Mouse (Mus musculus) stomach, embryonic 16.5 days (tissue): ENCODE measurements around the gene Foxd2. TPM values are rescaled to one million over a fixed set of nuclear protein-coding genes. Genes with fewer than 3 reads are reported as not detected.
A peak's percentile ranks its signal among the peaks of the same experiment; 100 is the strongest.

ENCODE experiments used
- ATAC-seq: fragments of 200-750 bp; cut with Nextera tagmentation; 2 replicates; pipeline ENCODE4 v1.8.0; 2017; ENCODE audit warnings: moderate number of reproducible peaks, moderate TSS enrichment; ENCODE audit not compliant: insufficient read depth, low FRiP score
- H3K27ac ChIP-seq: fragments of 300-500 bp; sonication (generic); 2 replicates; pipeline ENCODE4 v1.5.1; 2014; ENCODE audit warnings: low read length
- H3K27me3 ChIP-seq: fragments of 300-500 bp; sonication (generic); 2 replicates; pipeline ENCODE4 v1.6.1; 2014; ENCODE audit warnings: low read length, control low read depth, mixed read lengths; ENCODE audit not compliant: control insufficient read depth, insufficient read depth
- H3K36me3 ChIP-seq: fragments of 300-500 bp; sonication (generic); 2 replicates; pipeline ENCODE4 v1.6.1; 2014; ENCODE audit warnings: low read length; ENCODE audit not compliant: control insufficient read depth, insufficient read depth
- H3K4me1 ChIP-seq: fragments of 300-500 bp; sonication (generic); 2 replicates; pipeline ENCODE4 v1.6.1; 2014; ENCODE audit warnings: low read length, control low read depth, mixed read lengths; ENCODE audit not compliant: control insufficient read depth, insufficient read depth
- H3K4me2 ChIP-seq: fragments of 300-500 bp; sonication (generic); 2 replicates; pipeline ENCODE4 v1.6.1; 2014; ENCODE audit warnings: low read depth, low read length, mixed read lengths
- H3K4me3 ChIP-seq: fragments of 300-500 bp; sonication (generic); replicated peaks from 2 replicates; pipeline ENCODE4 v1.5.1; 2014; ENCODE audit warnings: mild to moderate bottlenecking, low read length
- H3K9ac ChIP-seq: fragments of 300-500 bp; sonication (generic); 2 replicates; pipeline ENCODE4 v1.6.1; 2014; ENCODE audit warnings: low read length
- H3K9me3 ChIP-seq: fragments of 300-500 bp; sonication (generic); replicated peaks from 2 replicates; pipeline ENCODE4 v1.6.1; 2016; ENCODE audit warnings: low read length, control low read depth; ENCODE audit not compliant: control insufficient read depth
- WGBS: fragments of 180-500 bp; shearing (Covaris S2); extraction: QIAGEN DNeasy Blood & Tissue Kit; methylation state at CpG from one replicate; pipeline ENCODE4 v1.1.7; 2014; 5-methylcytosine and 5-hydroxymethylcytosine counted together
- polyA plus RNA-seq: library from polyadenylated mRNA; unstranded; fragments of >200 nt; fragmentation: Nextera tagmentation; extraction: Ambion mirVana; gene quantifications from 2 replicates; pipeline ENCODE4 v1.2.1, GENCODE M21; 2015

Gene Foxd2
- polyA plus RNA-seq, 1 experiment from 2014 or later: not detected

DNA sequence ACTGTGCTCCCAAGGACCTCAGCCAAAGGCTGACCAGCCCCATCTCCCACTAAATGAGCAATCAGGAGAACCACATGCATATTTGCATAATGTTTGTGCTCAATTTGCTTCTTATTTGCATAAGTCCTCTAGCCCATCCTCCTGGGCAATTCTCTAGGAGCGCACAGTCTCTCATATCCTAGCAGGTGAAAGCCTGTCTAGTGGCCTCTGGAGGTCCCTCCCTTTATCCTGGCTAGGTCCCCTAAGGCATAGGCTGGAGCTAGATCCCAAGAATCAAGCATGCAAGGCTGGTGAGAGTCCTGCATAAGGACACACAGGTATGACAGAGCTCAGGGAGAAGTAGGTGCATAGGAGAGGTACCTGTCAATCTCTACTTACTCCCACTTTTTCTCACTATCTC lies 26.4 kb downstream of the Foxd2 start:
- Histone ChIP-seq H3K36me3 (no peaks in the 10 kb centered on the region), H3K9me3 (no peaks in the 10 kb centered on the region), H3K4me1 (no peaks in the 10 kb centered on the region), H3K4me2 (no peak overlapping the region), H3K27me3 (no peaks in the 10 kb centered on the region), H3K27ac (no peak overlapping the region), H3K9ac (no peak overlapping the region), H3K4me3 (no peak overlapping the region)
- ATAC-seq: no peak
- 97% methylated on average over 1 of the region's 1 CpGs for WGBS

GRCm38 (mm10) chr4:114876441-114876972 lies 32.2 kb downstream of the Foxd2 start:
- Histone ChIP-seq H3K9me3 (no peaks in the 10 kb centered on the region), H3K4me1 (no peaks in the 10 kb centered on the region), H3K4me2 (no peak overlapping the region), H3K9ac (no peak overlapping the region), H3K27me3 (no peaks in the 10 kb centered on the region), H3K27ac (no peak overlapping the region), H3K4me3 (no peak overlapping the region), H3K36me3 (no peaks in the 10 kb centered on the region)
- WGBS: 50% methylated on average over 8 of the region's 8 CpGs
- no peak for ATAC-seq

- Histone ChIP-seq H3K9ac (no peak overlapping the region), H3K9me3 (no peaks in the 10 kb centered on the region), H3K27ac (no peak overlapping the region), H3K4me3 (no peak overlapping the region), H3K4me2 (no peak overlapping the region), H3K4me1 (peaks cover 13% of the 10 kb centered on the region; the same call in 1 of the 2 replicates), H3K36me3 (no peaks in the 10 kb centered on the region), H3K27me3 (no peaks in the 10 kb centered on the region)
- ATAC-seq: peak; percentile 86
- 19% methylated on average over 11 of the region's 11 CpGs for WGBS
Observed at GRCm38 (mm10) chr4:114869765-114870490, 38.7 kb downstream of the Foxd2 start.

DNA sequence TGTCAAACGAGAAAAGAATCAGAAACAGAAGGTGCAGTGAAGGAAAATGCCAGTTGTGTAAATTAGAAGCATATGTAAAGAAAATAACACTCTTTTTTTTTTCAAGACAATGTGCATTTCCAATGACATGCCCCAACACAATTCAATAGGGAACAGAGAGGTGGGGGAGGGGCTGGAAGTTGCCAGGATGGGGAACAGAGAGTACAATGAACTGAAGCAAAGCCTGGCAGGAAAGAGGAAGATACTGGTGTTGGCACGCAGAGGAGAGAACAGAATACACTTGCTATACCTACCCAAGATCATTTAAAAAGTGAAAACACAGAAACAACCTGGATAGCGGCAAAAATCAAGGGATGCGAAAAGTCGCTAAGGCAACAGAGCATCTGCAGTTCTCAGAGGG lies 45.5 kb downstream of the Foxd2 start:
- Histone ChIP-seq H3K9ac (no peak overlapping the region), H3K9me3 (no peaks in the 10 kb centered on the region), H3K27ac (no peak overlapping the region), H3K36me3 (no peaks in the 10 kb centered on the region), H3K4me2 (no peak overlapping the region), H3K27me3 (no peaks in the 10 kb centered on the region), H3K4me1 (no peaks in the 10 kb centered on the region), H3K4me3 (no peak overlapping the region)
- ATAC-seq: no peak
- WGBS: 85% methylated on average over 5 of the region's 5 CpGs

- ATAC-seq: no peak
- Histone ChIP-seq H3K36me3 (no peaks in the 10 kb centered on the region), H3K9me3 (no peaks in the 10 kb centered on the region), H3K4me2 (no peak overlapping the region), H3K27ac (no peak overlapping the region), H3K4me3 (no peak overlapping the region), H3K4me1 (no peaks in the 10 kb centered on the region), H3K9ac (no peak overlapping the region), H3K27me3 (no peaks in the 10 kb centered on the region)
- WGBS: 52% methylated on average over 5 of the region's 5 CpGs
Observed at GRCm38 (mm10) chr4:114858426-114858825, 50.2 kb downstream of the Foxd2 start.

Other genes starting within 250 kb of the Foxd2 start
- not detected in 2 replicates for gene Gm12830, start 87.2 kb downstream of the Foxd2 start, polyA plus RNA-seq
- not detected in 2 replicates for gene Foxe3, start 17.1 kb upstream of the Foxd2 start, polyA plus RNA-seq
- gene Cmpk1, start 78.4 kb upstream of the Foxd2 start, polyA plus RNA-seq: 121 and 123 TPM in 2 replicates
- 9.4 and 10.2 TPM in 2 replicates for gene Stil, start 91.3 kb upstream of the Foxd2 start, polyA plus RNA-seq
- 0.59 and 1.1 TPM in 2 replicates for gene Tal1, start 147.6 kb upstream of the Foxd2 start, polyA plus RNA-seq
- 130 and 180 TPM in 2 replicates for gene Pdzk1ip1, start 179.8 kb upstream of the Foxd2 start, polyA plus RNA-seq
- gene Cyp4x1, start 225.4 kb upstream of the Foxd2 start, polyA plus RNA-seq: 0.46 and 0.61 TPM in 2 replicates